In the genomic region with DNA sequence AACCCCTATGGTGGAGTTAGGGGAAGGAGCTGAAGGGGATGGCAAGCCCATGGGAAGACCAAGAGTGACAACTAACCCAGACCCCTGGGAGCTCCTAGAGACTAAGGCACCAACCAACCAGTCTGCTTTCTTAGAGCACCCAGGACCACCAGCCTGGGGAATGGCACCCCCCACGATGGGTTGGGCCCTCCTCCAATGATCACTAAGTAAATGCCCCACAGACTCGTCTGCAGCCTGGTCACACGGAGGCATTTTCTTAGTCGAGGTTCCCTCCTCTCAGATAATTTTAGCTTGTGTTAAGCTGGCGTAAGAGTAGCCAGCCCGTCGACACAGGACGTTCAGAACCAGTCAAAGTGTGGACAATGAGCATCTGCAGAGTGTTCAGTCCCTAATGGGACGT, we compare ENCODE assay signal across 27 mouse cellular contexts. TPM values are rescaled to one million over a fixed set of nuclear protein-coding genes. Genes with fewer than 3 reads are reported as not detected.
"Had no signal": no experiment of that assay in that cellular context is flagged by ENCODE, and none has a peak within 500 bp of the region (broad histone marks: within the 10 kb centered on the region; RNA-seq: fewer than 3 reads in every experiment).

No protein-coding gene starts in this region.

- DNase-seq: heart, postnatal 10 days; heart, postnatal 14 days; heart, postnatal 36 days; heart, postnatal 4 days; kidney, adult 11 months; kidney, adult 18-20 months; kidney, adult 2 months; kidney, adult 8-10 months; kidney, adult 9 months; kidney, postnatal 10 days; kidney, postnatal 14 days; kidney, postnatal 25 days; kidney, postnatal 36 days; kidney, postnatal 4 days; layer of hippocampus, adult 9-11 months; layer of hippocampus, postnatal 36 days had no signal

RNA-seq across cellular contexts. Expression of a gene that starts 11.5 kb away (rescaled TPM):
- total RNA-seq: heart, postnatal 10 days; heart, postnatal 14 days; heart, postnatal 36 days; heart, postnatal 4 days; hematopoietic stem cell, adult 5-6 weeks; hindbrain, postnatal 0 days; layer of hippocampus, adult 18-20 months; layer of hippocampus, adult 2 months; layer of hippocampus, adult 8-10 months; layer of hippocampus, postnatal 10 days; layer of hippocampus, postnatal 14 days; layer of hippocampus, postnatal 25 days; layer of hippocampus, postnatal 36 days; left cerebral cortex, adult 18-20 months; left cerebral cortex, adult 2 months; left cerebral cortex, adult 8-10 months had no signal

RNA-seq across cellular contexts. Expression of a gene that starts 28.6 kb away (rescaled TPM):
- total RNA-seq: heart, postnatal 10 days; heart, postnatal 14 days; heart, postnatal 36 days; heart, postnatal 4 days; hematopoietic stem cell, adult 5-6 weeks had no signal

RNA-seq across cellular contexts. Expression of a gene that starts 44.1 kb away (rescaled TPM):
- total RNA-seq: heart, postnatal 10 days; heart, postnatal 14 days; heart, postnatal 36 days; heart, postnatal 4 days; hematopoietic stem cell, adult 5-6 weeks; hindbrain, postnatal 0 days; layer of hippocampus, adult 18-20 months; layer of hippocampus, adult 2 months; layer of hippocampus, adult 8-10 months; layer of hippocampus, postnatal 10 days; layer of hippocampus, postnatal 14 days; layer of hippocampus, postnatal 25 days; layer of hippocampus, postnatal 36 days; left cerebral cortex, adult 18-20 months; left cerebral cortex, adult 2 months; left cerebral cortex, adult 8-10 months had no signal

RNA-seq across cellular contexts. Expression of a gene that starts 54.4 kb away (rescaled TPM):
- total RNA-seq: left cerebral cortex, adult 2 months had no signal
